Mouse (Mus musculus): ENCODE data around the gene Psg29. TPM values are rescaled to one million over a fixed set of nuclear protein-coding genes. Genes with fewer than 3 reads are reported as not detected.

Psg29 gene
- total RNA-seq (2015) (not detected in 2 replicates), total RNA-seq (2017) (not detected in 2 replicates)

DNA sequence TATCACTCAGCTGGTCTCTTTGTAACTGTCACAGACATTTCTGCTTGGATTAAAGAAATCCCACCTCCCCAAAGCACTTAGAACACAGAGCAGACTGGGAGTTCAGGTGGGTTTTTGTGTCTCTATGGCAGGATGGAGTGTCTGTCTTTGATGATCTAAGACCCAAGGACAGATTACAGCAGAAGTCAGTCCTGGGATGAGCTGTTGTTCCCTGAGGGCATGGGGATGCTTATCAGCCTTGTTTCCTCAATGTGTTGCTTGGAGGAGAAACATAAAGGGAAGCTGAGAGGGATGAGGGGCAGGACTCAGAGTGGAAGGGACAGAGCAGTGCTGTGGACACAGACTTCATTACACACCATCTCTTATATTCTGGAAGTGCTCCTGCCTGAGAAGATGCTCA is at the start of gene Psg29:
Gene Psg29, plus strand, starts transcription at position 301 of the 400 bp plus-strand sequence.
- ATAC-seq (ENCODE audit: poor library complexity, severe bottlenecking), result no peak

DNA sequence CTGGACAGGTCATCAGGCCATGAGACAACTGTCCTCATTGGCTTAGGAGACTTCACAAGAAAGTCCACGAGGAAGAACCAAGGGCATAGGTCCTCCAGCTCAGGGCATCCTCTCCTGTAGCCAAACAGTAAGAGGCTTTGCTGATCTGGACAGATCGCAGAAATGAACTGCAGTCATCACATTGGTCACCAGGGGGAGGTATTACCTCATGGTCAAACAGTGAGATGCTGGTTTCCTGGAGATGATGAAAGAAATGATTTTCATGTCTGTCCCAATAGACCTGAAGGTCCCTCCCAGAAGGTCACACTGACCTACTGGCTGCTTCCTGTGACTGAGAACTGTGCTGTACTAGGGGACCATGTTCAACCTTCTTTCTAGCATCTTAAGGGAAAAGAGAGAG is 47.6 kb upstream of the Psg29 start:
- 0 out of 2 replicates have a peak, but pooled peaks have one; percentile 24 for ATAC-seq (ENCODE audit: poor library complexity, severe bottlenecking)

- no peak for ATAC-seq (ENCODE audit: poor library complexity, severe bottlenecking)
Observed at GRCm38 (mm10) chr7:17156885-17157677, 46.2 kb upstream of the Psg29 start.

DNA sequence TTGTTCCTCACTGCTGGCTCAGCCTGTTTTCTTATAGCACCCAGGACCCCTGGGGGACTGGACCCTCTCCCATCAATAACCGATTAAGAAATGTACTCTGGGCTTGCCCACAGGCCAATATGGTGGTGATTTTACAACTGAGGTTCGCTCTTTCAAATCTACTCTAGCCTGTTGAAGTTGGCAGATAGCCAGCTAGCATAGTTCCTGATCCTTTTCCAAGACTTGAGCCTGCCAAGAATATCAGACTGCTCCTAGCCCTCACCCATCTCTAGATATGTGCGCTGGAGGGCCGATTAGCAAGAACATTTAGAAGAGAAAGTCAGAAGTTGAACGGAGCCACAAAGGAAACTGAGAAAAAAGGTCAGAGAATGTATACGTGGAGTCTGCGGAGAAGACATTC is 44.3 kb upstream of the Psg29 start:
- no peak for ATAC-seq (ENCODE audit: poor library complexity, severe bottlenecking)

GRCm38 (mm10) chr7:17171827-17172226 is 31.4 kb upstream of the Psg29 start:
- no peak for ATAC-seq (ENCODE audit: poor library complexity, severe bottlenecking)

GRCm38 (mm10) chr7:17205530-17206184 is 2.4 kb downstream of the Psg29 start:
- no peak for ATAC-seq (ENCODE audit: poor library complexity, severe bottlenecking)

Other genes starting within 250 kb of the Psg29 start
- not detected in 2 replicates for gene Pnmal1, start 243.8 kb upstream of the Psg29 start, total RNA-seq (2015)
- not detected in 2 replicates for gene Pnmal1, start 243.8 kb upstream of the Psg29 start, total RNA-seq (2017)
- gene Gm42372, start 220.4 kb upstream of the Psg29 start, total RNA-seq (2015), result 0.18 TPM in 1 of 2 replicates, not detected in the other
- 0.04 and 0.11 TPM in 2 replicates for gene Gm42372, start 220.4 kb upstream of the Psg29 start, total RNA-seq (2017)
- 0.02 and 0.07 TPM in 2 replicates for gene Ccdc8, start 210.8 kb upstream of the Psg29 start, total RNA-seq (2015)
- 0.40 and 0.69 TPM in 2 replicates for gene Ccdc8, start 210.8 kb upstream of the Psg29 start, total RNA-seq (2017)
- 39.9 and 51.4 TPM in 2 replicates for gene Ppp5c, start 175.6 kb upstream of the Psg29 start, total RNA-seq (2015)
- gene Ppp5c, start 175.6 kb upstream of the Psg29 start, total RNA-seq (2017), result 31.6 and 33.1 TPM in 2 replicates
- 0.11 and 0.25 TPM in 2 replicates for gene Hif3a, start 141.1 kb upstream of the Psg29 start, total RNA-seq (2015)
- gene Hif3a, start 141.1 kb upstream of the Psg29 start, total RNA-seq (2017), result 0.24 TPM in 1 of 2 replicates, not detected in the other
- 0.04 TPM in 1 of 2 replicates, not detected in the other for gene Psg16, start 129.4 kb upstream of the Psg29 start, total RNA-seq (2015)
- gene Psg16, start 129.4 kb upstream of the Psg29 start, total RNA-seq (2017), result 0.28 TPM in 1 of 2 replicates, not detected in the other
- not detected in 2 replicates for gene Ceacam3, start 53.2 kb upstream of the Psg29 start, total RNA-seq (2015)
- not detected in 2 replicates for gene Ceacam3, start 53.2 kb upstream of the Psg29 start, total RNA-seq (2017)

All from megakaryocyte, adult 5-6 weeks (primary cell).